Mouse (Mus musculus) cerebellum, adult 8-10 months (tissue): ENCODE data around the gene Megf8.

Source experiments
- DNase-seq: peaks from one replicate; pipeline ENCODE4 v3.0.0; 2022

Megf8 gene

DNA sequence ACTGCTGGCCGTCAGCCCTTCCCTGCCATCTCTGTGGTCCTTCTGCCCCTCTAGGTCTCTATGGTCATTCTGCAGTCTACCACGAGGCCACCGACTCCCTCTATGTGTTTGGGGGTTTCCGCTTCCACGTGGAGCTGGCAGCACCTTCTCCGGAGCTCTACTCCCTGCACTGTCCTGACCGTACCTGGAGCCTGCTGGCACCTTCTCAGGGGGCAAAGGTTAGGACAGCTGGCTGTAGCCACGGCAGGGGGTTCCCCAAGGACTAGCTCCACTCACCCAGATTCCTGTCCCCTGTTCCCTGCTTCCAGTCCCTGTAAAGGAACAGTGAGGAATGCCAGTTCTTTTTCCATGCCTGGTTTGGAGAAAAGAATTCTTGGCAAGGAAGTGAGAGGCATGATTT lies 31.9 kb downstream of the Megf8 start:
- DNase-seq = no peak

DNA sequence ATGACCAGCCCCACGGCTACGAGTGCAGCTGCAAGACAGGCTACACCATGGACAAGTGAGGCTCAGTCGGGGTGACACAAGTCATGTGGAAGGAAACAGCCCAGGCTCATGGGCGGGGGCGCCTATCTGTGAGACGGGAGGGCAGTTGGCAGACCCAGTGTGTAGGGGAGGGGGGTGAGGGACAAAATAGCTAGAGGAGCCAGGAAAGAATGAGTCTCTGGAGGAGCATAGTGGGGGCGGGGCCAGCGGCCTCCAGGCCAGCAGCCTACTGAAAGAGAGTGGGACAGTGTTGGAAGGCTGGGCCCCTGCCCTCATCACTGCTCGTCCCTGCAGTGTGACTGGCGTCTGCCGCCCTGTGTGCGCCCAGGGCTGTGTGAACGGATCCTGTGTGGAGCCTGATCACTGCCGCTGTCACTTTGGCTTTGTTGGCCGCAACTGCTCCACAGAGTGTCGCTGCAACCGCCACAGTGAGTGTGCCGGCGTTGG lies 41.8 kb downstream of the Megf8 start:
- DNase-seq = no peak

DNA sequence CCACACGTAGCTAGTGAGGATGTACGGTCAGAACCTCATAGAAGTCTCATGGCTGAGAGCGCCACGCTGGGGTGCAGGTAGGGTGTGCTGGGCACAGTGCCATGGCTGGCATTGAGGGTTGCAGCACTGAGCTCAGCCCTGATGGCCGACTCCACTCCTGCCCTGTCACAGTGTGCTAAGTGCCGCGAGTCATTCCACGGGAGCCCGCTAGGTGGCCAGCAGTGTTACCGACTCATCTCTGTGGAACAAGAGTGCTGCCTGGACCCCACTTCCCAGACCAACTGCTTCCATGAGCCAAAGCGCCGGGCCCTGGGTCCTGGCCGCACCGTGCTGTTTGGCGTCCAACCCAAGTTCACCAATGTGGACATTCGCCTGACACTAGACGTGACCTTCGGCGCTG lies 46.2 kb downstream of the Megf8 start:
- peak; percentile 75 for DNase-seq

DNA sequence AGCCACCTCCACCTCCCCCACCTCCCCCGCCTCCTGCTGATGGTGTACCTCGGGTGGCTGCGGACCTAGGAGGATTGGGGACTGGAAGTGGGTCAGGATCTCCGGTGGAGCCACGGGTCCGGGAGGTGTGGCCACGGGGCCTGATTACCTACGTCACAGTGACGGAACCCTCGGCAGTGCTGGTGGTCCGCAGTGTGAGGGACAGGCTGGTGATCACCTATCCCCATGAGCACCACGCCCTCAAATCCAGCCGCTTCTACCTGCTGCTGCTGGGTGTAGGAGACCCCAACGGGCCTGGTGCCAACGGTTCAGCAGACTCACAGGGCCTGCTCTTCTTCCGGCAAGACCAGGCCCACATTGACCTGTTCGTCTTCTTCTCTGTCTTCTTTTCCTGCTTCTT lies 46.7 kb downstream of the Megf8 start:
- DNase-seq = no peak

DNA sequence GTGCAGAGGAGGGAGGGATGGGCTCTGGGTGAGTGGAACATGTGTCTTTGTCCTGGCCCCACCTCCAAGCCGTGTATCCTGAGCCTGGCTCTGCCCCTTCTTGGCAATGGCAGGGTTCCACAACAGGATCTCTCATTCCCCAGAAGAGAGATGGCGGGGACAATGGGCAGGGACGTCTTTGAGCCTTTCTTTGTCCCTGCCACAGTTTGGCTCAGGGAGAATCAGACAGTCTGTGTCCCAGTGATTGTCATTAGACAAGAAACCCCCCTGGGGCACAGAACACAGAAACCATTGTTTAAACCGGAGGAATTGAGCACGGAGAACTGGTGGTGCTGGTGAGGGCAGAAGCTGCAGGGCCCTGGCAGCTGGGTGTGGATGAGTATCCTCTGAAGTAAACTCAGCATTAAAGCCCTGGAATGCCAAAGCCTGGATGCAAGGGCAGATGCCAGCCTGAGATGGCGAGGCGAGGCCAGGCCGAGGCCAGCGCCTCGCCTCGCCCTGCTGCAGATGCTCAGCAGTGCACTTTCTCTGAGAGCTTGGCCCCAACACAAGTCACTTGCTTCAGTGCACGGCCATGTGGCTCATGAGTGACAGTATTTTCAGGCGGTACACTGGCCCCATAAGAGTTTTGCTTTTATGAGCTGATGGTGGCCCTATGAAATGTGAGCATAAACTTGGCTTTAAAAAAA lies 49.1 kb downstream of the Megf8 start:
- DNase-seq = no peak

DNA sequence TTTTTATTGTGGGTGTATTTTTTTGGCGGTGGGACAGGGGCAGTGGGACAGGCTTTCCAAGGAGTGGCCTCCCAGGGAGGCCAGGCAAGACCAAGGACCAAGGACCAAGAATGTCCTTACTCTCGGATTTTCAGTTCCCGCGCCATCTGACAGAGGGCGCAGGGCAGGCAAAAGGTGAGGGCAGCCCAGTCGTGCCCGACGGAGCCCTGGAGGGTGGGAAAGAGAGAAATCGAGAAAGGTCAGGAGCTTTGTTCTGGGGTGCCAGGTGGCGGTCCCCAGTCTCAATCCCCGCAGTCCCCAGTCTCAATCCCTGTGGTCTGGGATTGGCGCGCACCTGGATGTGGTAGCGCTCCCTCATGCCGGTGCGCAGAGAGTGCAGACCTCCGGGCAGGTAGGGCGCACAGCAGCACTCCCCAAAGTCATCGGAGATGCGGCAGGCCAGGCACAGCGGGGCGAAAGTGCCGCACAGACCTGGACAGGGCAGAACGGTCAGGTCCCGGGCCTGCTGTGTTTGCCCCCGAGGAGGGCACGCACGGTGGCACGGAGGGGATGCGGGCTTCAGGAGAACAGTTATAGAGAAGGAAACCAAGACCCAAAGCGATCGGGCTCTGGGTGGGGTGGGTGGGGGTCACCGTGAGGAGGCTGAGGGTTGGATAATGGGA lies 50.8 kb downstream of the Megf8 start:
- DNase-seq = no peak

DNA sequence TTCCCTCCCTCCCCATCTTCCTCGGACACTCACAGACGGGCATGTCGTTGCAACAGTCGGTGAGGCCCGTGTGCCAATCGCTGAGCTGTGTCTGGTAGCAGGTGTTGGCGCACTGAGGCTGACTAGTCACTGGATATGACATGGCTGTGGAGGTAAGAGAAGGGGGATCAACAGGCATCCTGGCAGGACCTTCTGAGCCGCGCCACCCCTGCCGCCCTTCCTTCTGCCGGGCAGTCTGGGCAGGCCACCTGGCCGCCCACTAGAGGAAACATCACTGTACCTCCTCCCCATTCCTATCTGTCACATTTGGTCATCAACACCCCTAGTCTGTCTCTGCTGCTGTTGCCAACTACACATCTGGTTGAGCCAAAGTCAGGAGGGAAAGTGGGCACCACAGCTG lies 51.4 kb downstream of the Megf8 start:
- peak; percentile 61 for DNase-seq

DNA sequence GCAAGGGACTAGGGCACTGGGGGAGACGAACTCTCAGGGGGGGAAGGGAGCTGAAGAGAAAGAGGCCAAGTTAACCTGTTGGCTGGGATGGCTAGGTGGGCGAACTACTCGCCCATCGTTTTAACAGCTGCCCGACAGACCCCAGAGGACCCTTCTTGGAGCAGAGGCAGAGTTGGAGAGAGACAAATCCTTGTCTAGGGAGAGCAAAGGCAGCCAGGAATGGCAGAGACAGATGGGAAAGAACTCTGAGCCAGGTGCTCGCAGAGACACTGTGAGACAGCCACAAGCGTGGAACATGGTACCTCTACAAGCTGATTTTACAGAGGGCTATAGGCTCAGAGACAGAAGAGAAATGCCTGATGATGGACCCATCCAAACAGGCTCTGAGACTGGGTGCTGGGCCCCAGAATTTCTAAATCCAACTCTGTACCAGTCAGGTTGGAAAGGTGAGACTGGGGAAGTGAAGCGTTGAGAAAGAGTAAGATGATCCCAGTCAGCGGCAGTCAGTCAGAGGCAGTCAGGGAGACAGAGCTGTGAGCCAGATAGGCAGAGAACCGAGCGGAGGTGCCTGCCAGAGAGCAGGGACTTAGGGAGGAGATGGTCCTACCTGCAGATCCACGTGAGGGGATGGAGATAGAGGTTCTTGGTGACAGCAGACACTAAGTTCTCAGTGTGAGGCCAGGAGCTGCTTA lies 52.2 kb downstream of the Megf8 start, which contains the start of gene Cnfn:
Gene Cnfn, minus strand, starts transcription at position 667 of the 692 bp plus-strand sequence.
- DNase-seq = no peak

DNA sequence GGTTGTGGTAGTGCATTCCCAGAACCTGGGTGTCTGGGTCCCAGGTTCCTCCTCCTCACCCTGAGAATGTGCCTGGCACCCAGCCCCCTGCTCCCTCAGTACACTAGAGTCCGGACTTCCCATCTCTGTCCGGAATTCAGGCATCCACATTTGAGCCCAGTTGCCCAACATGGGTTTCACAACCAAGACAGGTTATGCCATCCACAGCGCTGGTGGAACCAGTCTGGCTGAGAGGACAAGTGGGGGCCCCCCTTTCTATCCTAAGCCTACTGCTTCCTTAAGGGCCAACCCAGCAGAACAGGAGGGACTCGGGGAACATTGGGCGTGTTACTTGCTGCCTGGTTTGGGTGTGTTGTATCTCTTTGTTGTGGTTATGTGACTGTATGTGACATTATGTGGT lies 55.5 kb downstream of the Megf8 start:
- DNase-seq = no peak

DNA sequence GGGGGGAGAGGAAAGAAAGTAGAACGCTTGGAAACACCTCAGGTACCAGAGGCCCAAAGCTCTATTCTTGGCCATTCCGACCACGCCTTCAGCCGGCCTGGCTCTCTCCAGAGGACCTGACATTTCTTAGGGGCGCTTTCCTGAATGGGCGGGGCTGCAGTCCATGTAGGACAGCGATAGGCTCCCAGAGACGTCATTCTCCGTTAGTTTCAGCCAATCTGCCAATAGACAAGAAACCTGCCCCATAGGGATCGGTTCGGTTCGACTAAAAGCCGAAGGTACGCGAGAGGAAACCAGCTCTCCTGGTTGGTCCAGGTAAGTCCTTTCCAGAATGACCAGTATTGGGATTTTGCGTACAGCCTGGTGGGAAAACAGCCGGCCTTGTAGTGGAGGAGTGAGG lies 59.6 kb downstream of the Megf8 start:
- peak; percentile 95 for DNase-seq

DNA sequence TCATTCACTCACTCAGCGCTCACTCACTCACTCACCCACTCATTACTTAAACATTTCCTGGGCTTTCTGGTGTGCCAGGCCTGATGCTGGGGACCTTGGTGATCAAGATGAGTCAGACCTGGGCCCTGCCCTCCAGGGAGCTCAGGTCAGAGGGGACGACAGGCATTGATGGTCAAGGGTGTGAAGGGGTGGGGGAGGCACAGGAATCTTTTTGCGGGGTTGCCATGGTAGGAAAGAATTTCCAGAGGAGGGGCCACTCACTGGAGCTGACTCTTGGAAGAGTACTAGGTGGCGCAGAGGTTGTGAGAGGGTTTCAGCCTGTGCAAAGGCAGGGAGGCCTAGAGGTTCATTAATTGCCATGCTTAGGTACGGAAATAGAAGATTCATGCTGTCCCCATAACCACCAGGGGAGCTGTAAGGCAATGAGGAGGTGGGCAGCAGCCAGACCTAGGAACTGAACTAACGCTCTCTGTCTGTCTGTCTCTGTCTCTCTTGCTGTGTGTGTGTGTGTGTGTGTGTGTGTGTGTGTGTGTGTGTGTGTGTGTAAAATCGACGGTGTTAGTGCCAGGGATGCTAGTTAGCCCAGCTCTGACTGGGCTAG lies 60.2 kb downstream of the Megf8 start:
- DNase-seq = no peak

DNA sequence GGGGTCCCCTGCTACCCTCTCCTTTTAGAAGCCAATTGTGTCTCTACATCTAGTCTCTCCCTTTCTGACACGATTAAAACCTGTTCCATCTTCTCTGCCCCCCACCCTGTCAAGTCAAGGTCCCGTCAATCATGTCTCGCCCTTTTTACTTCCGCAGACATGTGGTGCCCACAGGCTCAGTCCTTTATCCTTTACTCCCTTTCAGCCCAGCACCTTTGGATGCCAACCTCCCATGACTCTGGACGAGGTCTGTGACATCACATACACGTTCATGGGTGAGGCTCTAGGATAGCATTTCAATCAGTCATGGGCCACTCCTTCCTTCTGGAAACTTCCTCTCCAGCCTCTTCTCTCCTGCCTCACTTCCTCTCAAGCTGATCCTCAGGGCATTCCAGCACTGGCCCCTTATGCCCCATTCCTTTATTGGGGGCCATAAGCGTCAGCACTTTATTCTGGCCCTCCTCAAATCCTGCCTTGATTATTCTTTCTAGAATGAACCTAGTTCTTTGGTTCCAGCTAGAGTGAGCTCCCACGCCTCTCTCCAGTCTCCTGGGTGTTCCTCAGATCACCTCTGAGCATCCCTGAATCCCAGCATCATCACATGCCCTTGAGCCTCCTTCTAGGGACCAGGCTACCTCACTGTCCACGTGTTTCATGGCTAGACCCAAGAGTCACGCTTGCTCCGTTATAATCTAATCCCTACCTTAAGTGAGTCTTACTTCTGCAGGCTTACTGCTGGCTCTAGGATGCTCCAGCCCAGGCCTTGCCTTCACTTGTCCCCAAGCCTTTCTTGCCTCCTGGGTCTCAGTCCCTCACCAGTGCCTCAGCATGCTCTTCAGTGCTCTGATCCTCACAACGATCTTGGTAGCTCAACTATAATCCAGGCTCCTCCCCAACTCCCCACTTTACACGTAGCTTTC lies 61.5 kb downstream of the Megf8 start:
- DNase-seq = no peak

DNA sequence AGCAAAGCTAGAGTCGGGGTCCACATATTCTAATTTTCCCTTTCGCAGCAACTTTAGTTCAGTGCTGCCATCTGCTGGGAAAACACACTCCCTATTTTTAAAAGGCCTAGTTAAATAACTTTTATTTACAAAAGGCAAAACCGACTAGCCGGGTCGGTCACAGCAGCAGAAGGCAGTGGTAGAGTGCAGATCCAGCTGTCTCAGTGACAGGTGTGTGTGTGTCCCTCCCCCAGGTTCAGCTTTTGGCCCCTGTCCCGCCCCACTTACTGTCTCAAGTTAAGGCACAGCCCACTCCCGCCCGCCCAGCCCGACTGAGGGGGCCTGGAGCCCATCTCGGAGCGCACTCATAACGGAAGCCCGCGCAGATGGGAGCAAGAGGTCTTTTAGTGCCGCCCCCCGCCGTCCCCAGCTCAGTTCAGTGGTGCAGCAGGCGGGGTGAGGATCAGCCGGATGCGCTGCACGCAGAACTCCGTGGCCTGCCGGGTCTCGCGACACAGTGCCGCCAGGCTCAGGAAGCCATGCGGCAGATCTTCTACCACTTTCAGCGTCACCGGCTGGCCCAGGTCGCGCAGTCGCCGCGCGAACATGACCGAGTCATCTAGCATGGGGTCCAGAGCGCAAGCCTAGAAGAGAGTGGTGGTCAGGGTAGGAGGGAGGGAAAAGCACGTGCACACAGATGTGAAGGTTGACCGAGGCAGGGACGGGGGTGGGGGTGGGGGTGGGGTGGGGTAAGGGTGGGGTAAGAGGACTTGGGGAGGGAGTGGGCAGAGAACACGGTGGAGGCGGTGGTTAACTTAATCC lies 62.8 kb downstream of the Megf8 start:
- DNase-seq = no peak

DNA sequence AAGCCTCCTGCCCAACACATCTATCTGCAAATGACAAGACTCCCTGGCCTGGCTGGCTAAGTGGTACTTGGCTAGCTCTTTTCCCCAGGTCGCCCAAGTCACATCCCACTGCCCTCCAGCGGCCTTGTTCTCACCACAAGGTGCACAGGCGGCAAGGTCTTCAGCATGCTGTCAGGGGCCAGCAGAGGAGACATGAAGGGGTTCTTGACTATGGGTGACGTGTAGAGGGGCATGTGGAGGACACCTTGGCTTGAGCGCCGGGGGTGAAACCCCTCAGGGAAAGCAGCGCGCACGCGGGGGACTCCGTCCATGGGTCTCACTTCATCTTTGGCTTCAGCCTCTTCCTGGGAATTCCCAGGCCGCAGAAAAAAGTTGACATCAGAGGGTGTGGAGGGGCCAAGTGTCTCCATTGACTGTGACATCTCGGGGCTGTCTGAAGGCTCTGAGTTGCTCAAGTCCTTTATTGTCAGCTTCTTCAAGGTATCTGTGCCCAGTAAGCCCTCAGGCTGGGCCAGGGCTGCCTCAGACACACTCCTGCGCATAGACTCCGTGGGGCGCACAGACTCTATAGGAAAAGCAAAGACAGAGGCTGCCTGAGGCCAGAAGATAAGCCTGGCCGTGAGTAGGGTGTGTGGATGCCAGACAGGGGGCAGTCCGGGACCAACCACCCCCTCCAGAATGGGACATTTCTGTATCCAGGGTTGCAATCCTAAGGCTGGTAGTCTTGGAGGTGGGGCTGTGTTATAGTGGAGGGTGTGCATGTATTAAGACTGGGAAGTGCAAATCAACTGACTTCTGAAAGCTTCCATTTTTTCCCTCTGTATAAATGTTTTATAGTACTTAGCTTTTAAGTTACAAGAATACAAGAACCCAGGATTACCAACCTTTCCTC lies 63.7 kb downstream of the Megf8 start:
- DNase-seq = no peak

DNA sequence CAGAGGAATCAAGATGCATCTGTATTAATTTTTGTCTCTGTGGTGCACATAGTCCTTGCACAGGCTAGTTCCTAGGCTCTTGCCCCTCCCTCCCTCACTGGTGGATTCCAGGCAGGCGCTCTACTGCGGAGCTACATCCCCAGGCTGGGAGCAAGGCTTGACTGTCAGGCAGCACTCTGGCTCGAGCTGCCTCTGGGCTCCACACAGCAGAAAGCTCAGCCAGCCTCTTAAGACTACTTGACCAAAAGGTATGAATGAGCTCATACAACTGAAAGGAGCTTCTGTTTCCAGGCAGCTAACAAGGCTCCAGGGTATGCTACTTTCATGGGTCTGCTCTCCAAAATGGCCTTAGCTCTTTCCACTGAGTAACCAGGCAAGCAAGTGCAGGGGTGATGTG lies 64.3 kb downstream of the Megf8 start:
- no peak for DNase-seq

DNA sequence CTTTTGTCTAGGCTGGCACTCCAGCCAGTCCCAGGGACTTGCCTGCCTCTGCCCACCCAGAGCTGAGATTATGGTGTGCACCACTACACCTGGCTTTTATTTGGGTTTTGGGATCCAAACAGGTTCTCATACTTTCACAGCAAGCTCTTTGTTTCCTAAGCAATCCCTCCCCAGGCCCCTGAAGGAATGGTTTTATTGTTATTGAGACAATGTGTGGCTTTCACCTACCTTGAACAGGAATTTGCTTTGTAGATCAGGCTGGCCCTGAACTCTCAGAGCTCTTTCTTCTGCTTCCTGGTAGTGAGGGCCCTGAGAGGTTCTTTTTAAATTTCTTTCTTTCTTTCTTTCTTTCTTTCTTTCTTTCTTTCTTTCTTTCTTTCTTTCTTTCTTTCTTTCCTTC lies 65.6 kb downstream of the Megf8 start:
- no peak for DNase-seq

DNA sequence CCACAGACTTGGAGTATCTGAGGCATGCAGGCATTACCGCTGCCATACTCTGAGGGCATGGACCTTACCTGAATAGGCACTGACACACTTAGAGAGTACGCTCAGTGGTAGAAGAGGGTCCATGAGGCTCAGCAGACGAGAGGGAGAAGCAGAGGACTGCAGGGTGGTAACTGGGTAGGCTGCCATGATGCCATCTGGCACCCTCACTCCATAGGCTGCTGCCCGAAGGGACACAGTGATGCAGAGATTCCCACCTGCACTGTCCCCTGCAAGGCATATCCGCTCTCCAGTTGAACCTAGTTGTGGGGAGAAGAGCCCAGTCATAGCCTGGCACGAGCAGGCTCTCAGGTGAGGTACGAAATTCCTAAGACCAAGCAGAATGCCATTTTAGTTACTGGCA lies 66.4 kb downstream of the Megf8 start:
- DNase-seq = no peak

DNA sequence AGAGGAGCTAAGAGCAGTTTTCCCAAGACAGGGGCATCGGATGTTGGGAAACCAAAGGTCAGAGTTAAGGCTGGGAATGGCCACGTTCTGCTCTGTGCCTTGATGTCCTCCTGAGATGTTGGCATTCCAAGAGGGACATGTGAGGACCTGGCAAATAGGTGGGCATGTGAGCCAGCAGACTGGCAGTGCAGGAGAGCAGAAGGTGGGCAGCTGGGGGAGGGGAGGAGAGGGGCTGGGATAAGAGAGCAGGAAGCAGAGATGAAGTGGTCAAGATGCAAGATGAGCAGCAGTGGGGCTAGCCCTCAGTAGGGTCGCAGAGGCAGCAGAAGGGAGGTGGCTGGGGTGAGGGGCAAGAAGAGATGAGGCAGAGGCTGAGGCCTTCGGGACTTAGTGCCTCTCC lies 66.9 kb downstream of the Megf8 start:
- DNase-seq = no peak

DNA sequence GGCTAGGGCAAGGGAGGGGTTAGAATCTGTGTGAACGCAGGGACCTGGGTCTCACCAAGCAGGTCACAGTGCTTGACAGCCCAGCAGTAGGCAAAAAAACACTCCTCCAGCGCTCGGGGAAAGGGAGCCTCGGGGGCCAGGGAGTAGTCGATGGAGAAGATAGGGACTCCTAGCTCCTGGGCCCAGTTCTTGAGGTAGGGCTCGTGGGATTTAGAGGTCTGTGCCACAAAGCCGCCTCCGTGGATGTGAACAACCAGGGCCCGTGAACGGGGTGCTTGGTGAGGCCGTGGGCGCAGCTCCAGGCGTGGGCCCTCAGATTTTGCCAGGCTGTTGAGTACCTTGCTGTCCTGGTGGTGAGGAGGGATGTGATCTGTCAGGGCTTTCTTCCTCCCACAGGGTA lies 67.4 kb downstream of the Megf8 start:
- no peak for DNase-seq

DNA sequence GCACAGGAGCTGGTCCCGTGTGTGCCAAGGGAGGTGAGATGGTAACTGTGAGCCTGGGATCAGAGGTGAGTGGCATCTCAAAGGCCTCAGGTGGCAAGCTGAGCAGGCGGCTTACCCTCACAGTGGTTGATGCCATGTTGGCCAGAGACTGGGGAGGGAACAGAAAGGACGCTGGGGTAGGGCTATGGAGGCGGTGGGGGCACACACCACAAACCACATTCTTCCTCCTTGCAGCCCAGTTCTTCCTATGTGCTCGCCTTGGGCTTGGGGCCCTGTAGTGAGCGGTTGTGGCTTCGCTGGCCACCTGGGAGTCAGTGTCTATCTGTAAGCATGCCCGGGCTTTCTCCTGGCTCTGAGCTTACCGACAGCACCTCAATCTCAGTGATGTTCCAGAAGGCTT lies 67.9 kb downstream of the Megf8 start:
- DNase-seq = no peak

DNA sequence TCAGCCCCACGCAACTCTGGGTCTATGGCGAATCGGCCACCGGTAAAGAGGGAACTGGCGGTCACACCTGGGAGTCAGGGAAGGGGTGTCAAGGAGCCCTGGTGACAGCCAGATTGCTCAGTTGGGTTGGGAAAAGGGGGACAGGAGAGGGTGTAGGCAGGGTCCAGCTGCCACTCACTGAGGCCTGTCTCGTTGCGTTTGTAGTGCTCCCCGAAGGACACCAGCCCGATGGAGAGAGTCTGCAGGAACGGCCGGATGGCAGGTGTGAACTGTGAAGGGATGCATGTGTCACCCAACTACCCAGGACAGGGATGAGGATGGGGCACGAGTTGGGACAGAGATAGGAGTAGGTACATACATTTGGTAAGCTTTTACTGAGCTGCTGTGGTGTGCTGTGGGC lies 68.3 kb downstream of the Megf8 start:
- no peak for DNase-seq
